Mouse (Mus musculus) adrenal gland, postnatal 36 days (tissue): ENCODE results near the gene Arpp21. TPM values are rescaled to one million over a fixed set of nuclear protein-coding genes. Genes with fewer than 3 reads are reported as not detected.
A peak's percentile ranks its signal among the peaks of the same experiment; 100 is the strongest.

Experiments used
- DNase-seq, 2 experiments: peaks; one replicate each; pipeline ENCODE4 v3.0.0; 2021; ENCODE audit warnings: mixed read lengths in 1 of 2
- total RNA-seq, 2 experiments: library from RNA; stranded (reverse); gene quantifications; 2 replicates each; pipeline ENCODE4 v1.2.3; 2021

Gene Arpp21
- total RNA-seq, 2 experiments from 2014 or later = 0.53 TPM; not detected in 1

GRCm38 (mm10) chr9:112178438-112178837, 57.3 kb downstream of the Arpp21 start:
- DNase-seq = no peak

- DNase-seq = no peak
These were observed 58.2 kb downstream of the Arpp21 start for GRCm38 (mm10) chr9:112177569-112177968.

DNA sequence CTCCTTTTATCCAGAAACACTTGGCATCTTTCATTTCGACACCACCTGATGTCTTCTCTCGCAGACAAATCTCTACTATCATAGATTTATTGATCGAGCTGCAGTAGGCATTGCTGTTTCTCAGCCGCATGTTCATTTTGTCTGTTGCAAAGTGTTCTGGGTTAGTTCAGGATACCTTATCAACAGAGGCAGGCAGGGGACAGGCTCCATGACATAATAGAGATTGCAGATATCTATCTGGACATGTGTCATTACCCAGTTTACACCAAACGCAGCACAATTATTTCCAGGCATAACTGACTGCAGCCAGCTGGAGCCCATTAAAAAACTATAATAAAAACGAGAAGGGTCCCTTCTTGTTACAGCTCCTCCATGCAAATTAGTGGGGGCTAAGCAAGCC, 59.4 kb downstream of the Arpp21 start:
- DNase-seq = peak in 1 of 2 experiments; percentile 1

- DNase-seq = peak; percentile 61 to 62
These were observed 61.1 kb downstream of the Arpp21 start for GRCm38 (mm10) chr9:112174407-112175357.

DNA sequence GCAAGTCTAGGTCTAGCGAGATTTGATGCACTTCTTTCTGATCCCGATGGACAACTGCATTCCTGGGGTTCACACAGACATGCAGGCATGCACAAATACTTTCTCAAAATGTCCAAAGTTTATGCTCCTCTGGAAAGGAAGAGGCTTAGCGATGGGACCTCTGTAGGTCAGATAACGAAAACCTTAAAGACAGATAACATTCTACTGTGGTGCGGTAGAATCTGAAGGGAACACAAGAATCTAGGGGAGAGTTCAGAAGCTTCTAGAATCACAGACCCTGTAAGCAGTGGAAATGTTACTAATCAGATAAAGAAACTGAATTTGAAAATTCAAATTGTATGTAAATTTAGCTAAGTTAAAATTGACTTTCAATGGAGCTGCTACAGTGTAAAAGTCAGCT, 62.0 kb downstream of the Arpp21 start:
- no peak for DNase-seq

GRCm38 (mm10) chr9:112164677-112165076, 71.1 kb downstream of the Arpp21 start:
- DNase-seq = no peak

GRCm38 (mm10) chr9:112160981-112161380, 74.8 kb downstream of the Arpp21 start:
- DNase-seq = no peak

DNA sequence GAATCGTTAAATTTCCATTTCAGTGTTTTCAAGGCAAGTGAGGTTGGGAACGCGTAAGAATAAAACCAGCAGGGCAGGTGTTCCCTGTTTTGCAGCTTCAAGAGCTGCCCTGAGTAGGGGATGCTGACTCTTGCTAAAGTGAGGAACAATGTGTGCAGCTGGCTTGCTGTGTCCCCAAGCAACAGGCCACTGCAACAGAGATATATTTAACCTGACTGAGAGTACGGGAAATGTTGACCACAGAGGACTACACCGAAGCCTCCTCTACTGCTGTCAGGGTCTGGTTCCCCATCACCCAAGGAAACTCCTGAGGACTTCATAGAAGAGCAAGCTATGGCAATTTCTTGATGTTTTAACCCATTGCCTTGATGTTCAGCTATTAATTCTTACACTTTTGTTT, 81.8 kb downstream of the Arpp21 start:
- no peak for DNase-seq

DNA sequence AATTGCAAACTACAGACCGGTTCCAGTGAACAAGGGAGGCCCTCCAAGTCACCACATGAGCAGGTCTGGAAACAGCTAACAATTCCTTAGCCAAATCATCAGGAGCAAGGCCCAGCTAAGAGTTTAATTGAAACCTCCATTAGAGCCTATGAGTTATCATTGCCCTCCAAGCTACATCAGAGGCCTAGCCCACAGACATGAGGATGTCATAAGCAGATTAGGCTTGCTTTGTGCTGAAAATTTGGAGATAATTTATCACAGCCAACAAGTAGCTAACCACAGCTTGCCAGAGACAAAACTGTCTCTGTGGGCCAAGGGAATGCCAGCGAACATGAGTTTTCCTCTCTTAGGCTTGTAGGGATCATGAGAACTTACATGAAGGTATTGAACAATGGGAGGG, 83.0 kb downstream of the Arpp21 start:
- no peak for DNase-seq

- DNase-seq = no peak
These were observed 84.6 kb downstream of the Arpp21 start for GRCm38 (mm10) chr9:112151177-112151576.

- no peak for DNase-seq
These were observed 95.1 kb downstream of the Arpp21 start for GRCm38 (mm10) chr9:112140658-112141057.

- DNase-seq = no peak
These were observed 97.9 kb downstream of the Arpp21 start for GRCm38 (mm10) chr9:112137820-112138219.

- no peak for DNase-seq
These were observed 104.9 kb downstream of the Arpp21 start for GRCm38 (mm10) chr9:112130812-112131211.

DNA sequence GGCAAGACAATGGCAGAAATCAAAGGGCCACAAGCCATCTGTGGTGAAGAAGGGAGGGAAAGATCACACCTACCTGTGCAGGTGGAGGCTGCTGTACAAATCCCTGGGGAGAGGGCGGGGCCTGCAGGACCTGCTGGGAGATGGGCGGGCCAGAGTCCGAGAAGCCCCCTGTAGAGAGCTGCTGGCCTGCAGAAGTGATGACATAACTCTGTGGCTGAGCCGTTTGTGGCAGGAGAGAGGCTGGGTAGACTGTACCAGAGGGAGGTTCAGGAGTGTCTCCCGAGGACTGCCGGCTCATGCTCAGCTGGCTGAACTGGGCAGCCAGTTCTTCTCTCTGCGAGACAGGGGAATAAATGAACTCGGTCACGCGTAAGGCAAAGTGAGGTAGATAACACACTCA, 111.1 kb downstream of the Arpp21 start:
- no peak for DNase-seq

GRCm38 (mm10) chr9:112124184-112124583, 111.6 kb downstream of the Arpp21 start:
- DNase-seq = no peak

DNA sequence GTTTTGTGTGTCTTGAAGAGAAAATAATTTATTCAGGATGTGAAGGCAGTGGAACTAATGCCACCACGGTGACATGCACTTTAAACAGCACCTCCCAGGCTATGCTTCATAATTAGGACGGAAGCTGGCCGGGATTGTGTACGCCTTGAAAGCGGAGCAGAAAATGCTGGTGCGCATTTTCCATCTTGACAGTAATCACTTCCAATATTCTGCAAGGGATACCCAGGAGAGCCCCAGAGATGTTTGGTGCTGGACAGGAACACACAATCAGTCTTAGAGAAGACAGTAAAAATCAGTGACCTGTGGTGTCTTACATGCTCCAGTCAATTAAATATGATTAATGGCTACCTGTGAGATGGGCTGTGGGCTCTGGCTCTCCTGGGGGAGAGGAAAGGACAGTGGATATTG, 112.3 kb downstream of the Arpp21 start:
- no peak for DNase-seq

DNA sequence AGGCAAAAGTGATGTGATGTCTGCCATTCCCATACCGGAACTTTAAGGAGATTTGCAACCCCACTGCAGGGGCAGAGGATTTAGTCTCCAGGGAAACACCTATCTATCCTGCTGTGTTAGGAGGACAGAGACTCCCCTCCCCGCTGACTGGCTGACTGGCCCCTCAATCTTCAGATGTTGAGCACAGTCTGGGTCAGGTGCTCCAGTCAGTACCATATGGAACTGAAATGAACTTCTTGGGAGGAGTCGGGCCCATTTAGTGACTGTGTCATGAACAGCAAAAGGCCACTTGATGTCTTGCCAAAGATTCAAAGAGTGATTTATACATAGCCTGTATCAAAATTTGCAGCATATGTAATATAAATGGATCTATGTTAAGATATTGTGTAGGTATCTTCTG, 116.2 kb downstream of the Arpp21 start:
- no peak for DNase-seq

DNA sequence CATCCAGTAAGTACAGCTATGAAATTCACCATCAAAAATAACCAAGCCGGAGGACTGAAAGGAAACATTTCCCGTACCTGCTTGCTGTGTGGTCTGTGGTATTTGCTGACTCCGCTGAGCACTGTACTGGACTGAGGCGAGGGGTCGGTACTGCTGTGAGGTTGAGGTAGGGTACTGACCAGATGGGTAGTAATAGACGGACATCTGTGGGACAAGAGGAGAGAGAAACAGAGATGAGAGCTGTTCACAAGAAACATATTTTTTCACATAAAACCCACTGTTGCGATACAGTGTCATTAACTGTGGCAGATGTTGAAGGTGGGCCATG, 116.7 kb downstream of the Arpp21 start:
- no peak for DNase-seq

GRCm38 (mm10) chr9:112118411-112119105, 117.2 kb downstream of the Arpp21 start:
- DNase-seq = no peak

DNA sequence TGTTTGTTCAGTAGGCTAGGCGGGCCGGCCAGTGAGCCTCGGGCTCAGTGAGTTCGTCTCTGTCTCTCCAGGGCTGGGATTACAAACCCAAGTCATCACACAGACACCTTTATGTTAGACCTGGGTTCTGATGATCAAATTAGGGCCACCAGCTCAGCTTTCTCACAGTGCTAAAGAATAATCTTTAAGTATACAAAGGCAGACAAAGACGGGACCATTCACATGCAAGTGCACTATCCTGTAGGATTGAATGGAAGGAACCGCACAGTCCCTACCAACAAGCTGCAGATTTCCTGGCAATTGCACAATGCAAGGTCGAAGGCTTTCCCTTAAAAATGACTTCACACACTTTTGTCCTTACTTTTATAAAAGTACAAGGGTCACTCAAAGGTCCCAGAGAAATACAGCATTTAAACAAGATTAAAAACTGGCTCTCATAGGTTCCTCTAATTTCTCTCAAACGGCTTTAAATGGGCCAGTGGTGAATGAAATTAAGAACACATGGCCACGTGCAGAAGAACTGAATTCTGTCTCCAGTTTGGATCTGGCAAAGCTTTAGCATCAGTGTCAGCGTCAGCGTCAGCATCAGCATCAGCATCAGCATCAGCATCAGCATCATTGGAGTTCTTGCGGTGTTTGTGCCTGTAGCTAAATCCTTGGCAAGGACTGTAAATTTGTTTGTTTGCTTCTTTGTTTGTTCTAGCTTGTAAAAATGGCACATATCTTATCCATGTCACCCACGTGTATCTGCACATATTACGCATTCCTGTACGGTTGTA, 117.9 kb downstream of the Arpp21 start:
- DNase-seq = no peak

GRCm38 (mm10) chr9:112111610-112112009, 124.1 kb downstream of the Arpp21 start:
- DNase-seq = peak in 1 of 2 experiments; percentile 7

GRCm38 (mm10) chr9:112102852-112103192, 132.9 kb downstream of the Arpp21 start:
- DNase-seq = no peak
